Mouse (Mus musculus): Measurements from ENCODE around the gene Tagln. TPM values are rescaled to one million over a fixed set of nuclear protein-coding genes. Genes with fewer than 3 reads are reported as not detected.

Gene Tagln
- polyA plus RNA-seq (2015; fragmentation: Nextera tagmentation; extraction: Ambion mirVana): 5.0 and 5.6 TPM in 2 replicates

DNA sequence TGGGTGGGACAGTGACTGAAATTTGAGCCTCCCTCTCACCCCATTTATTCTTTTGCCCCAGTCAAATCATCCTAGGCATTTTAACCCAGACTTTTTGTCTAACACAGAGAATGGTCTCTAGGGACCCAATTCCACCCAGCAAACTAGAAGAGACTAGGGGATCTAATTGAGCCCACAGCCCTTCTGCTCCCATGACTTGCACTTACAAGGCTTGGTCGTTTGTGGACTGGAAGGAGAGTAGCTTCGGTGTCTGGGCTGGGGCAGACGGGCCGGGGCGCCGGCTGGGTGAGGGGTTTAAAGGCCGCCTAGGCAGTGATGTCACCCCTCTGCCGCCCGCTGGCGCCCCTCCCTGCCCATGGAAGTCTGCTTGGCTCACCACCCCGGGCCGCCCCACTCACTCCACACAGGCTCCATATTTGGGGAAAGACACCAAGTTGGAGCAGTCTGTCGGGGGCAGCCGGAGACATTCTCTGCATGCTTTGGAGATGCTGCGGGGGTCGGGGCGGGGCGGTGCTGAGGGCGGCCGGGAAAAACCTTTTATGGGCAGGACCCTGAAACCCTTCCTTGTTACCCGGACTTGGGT is at the start of gene Tagln:
TSS of gene Tagln (minus strand) at position 431 of the 583 bp plus-strand sequence.
- H3K27ac ChIP-seq (ENCODE audit: low read length): no peak within 1 kb of the TSS
- H3K9ac ChIP-seq (replicated peaks; ENCODE audit: low read depth, low read length): no peak within 1 kb of the TSS
- peak within 1 kb of the TSS; percentile 33 for H3K4me2 ChIP-seq (ENCODE audit: low read length)
- peaks cover 6% of the 10 kb centered on the region; the same call in 1 of the 2 replicates for H3K36me3 ChIP-seq (ENCODE audit: control insufficient read depth, insufficient read depth)
- H3K9me3 ChIP-seq (ENCODE audit: control insufficient read depth, low read length): no peaks in the 10 kb centered on the region
- no peak within 1 kb of the TSS for H3K4me3 ChIP-seq (replicated peaks; ENCODE audit: low read length)
- 0 out of 2 replicates have a peak, but pooled peaks cover 4% of the 10 kb centered on the region for H3K27me3 ChIP-seq (replicated peaks; ENCODE audit: control insufficient read depth, insufficient read depth, low read length)
- ATAC-seq: no peak
- WGBS: 7% methylated on average over 21 of the region's 21 CpGs
- H3K4me1 ChIP-seq (replicated peaks; ENCODE audit: control insufficient read depth, insufficient read depth, low read length): peaks cover 5% of the 10 kb centered on the region

DNA sequence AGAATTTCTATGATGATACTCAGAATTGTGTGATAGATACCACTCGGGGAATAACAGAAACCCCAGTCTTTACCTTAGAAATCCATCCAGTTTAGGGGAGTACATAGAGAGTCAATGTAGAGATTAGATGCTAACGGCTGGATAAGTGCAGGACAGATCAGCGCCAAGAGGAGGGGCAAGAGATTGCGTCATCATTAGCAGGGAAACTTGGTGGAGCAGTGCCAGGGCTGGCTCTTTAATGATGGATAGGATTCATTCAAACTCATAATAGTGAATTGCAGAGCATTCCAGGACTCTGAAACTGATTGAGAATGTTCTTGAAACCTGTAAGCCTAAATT is 49.3 kb upstream of the Tagln start:
- ATAC-seq: peak; percentile 74
- Histone ChIP-seq H3K4me1 (replicated peaks; ENCODE audit: control insufficient read depth, insufficient read depth, low read length) (peaks cover 28% of the 10 kb centered on the region), H3K4me3 (replicated peaks; ENCODE audit: low read length) (peak overlapping the region; percentile 68), H3K36me3 (ENCODE audit: control insufficient read depth, insufficient read depth) (no peaks in the 10 kb centered on the region), H3K27me3 (replicated peaks; ENCODE audit: control insufficient read depth, insufficient read depth, low read length) (no peaks in the 10 kb centered on the region), H3K27ac (ENCODE audit: low read length) (peak overlapping the region; percentile 93), H3K4me2 (ENCODE audit: low read length) (peak overlapping the region; percentile 81), H3K9ac (replicated peaks; ENCODE audit: low read depth, low read length) (peak overlapping the region; percentile 90), H3K9me3 (ENCODE audit: control insufficient read depth, low read length) (no peaks in the 10 kb centered on the region)
- under 1% methylated on average over 4 of the region's 4 CpGs for WGBS

DNA sequence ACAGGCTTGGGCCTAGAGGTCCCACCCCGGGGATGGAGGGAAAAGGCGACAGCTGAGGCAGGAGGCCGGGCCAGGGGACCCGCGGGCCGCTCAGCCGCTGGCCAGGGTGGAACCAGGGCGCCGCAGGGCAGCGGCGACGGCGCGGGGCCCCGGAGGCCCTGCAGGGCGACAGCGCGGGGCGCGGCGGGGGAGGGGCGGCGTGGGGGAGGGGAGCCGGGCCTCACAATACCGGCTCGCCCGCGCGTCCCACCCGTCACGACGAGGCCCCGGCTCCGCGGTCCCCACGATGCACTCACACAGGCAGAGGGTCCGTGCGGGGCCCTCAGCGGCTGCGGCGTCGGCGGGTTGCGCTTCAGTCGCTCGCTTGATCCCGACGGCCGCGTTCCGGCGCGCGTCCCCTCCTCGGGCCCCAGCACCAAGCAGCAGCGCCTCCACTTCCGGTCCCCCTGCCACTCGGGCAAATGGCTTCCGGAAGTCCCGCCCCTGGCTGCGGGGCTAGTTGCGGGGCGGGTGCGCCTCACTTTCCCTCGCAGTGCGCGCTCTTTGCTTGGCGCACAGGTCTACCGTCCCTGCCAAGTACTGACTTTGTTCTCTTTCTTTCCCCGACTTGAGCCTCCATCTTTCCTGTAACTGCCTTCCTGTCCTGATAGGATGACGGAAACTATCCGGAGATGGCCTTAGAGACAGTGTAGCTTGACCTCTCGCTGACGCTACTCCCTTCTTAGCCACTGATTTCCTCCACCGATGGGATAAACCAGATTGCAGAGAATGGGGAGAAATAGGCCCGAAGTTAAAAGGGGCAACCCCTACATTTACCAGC is 48.8 kb upstream of the Tagln start:
- Histone ChIP-seq H3K36me3 (ENCODE audit: control insufficient read depth, insufficient read depth) (no peaks in the 10 kb centered on the region), H3K4me2 (ENCODE audit: low read length) (peak overlapping the region; percentile 81), H3K9me3 (ENCODE audit: control insufficient read depth, low read length) (no peaks in the 10 kb centered on the region), H3K4me1 (replicated peaks; ENCODE audit: control insufficient read depth, insufficient read depth, low read length) (peaks cover 32% of the 10 kb centered on the region), H3K4me3 (replicated peaks; ENCODE audit: low read length) (peak overlapping the region; percentile 68), H3K27me3 (replicated peaks; ENCODE audit: control insufficient read depth, insufficient read depth, low read length) (no peaks in the 10 kb centered on the region), H3K9ac (replicated peaks; ENCODE audit: low read depth, low read length) (peak overlapping the region; percentile 90), H3K27ac (ENCODE audit: low read length) (peak overlapping the region; percentile 93)
- ATAC-seq: peak; percentile 97
- under 1% methylated on average over 50 of the region's 76 CpGs for WGBS

- ATAC-seq: no peak; the same call in 1 of the 2 replicates
- under 1% methylated on average over 23 of the region's 23 CpGs for WGBS
- H3K4me1 ChIP-seq (replicated peaks; ENCODE audit: control insufficient read depth, insufficient read depth, low read length): peaks cover 32% of the 10 kb centered on the region
These were observed 48.0 kb upstream of the Tagln start for GRCm38 (mm10) chr9:45983676-45984408.

GRCm38 (mm10) chr9:45981331-45981730 is 45.5 kb upstream of the Tagln start:
- Histone ChIP-seq H3K36me3 (ENCODE audit: control insufficient read depth, insufficient read depth) (no peaks in the 10 kb centered on the region), H3K4me3 (replicated peaks; ENCODE audit: low read length) (no peak overlapping the region), H3K9ac (replicated peaks; ENCODE audit: low read depth, low read length) (no peak overlapping the region), H3K9me3 (ENCODE audit: control insufficient read depth, low read length) (no peaks in the 10 kb centered on the region), H3K27ac (ENCODE audit: low read length) (no peak overlapping the region), H3K4me2 (ENCODE audit: low read length) (no peak overlapping the region), H3K4me1 (replicated peaks; ENCODE audit: control insufficient read depth, insufficient read depth, low read length) (peaks cover 32% of the 10 kb centered on the region), H3K27me3 (replicated peaks; ENCODE audit: control insufficient read depth, insufficient read depth, low read length) (no peaks in the 10 kb centered on the region)
- ATAC-seq: no peak

More at GRCm38 (mm10) chr9:45983676-45984408, 48.0 kb upstream of the Tagln start:
- Histone ChIP-seq H3K27me3 (replicated peaks; ENCODE audit: control insufficient read depth, insufficient read depth, low read length) (no peaks in the 10 kb centered on the region), H3K9me3 (ENCODE audit: control insufficient read depth, low read length) (no peaks in the 10 kb centered on the region), H3K27ac (ENCODE audit: low read length) (peak overlapping the region; percentile 93), H3K4me3 (replicated peaks; ENCODE audit: low read length) (peak overlapping the region; percentile 68), H3K36me3 (ENCODE audit: control insufficient read depth, insufficient read depth) (no peaks in the 10 kb centered on the region), H3K9ac (replicated peaks; ENCODE audit: low read depth, low read length) (peak overlapping the region; percentile 90), H3K4me2 (ENCODE audit: low read length) (peak overlapping the region; percentile 71)

DNA sequence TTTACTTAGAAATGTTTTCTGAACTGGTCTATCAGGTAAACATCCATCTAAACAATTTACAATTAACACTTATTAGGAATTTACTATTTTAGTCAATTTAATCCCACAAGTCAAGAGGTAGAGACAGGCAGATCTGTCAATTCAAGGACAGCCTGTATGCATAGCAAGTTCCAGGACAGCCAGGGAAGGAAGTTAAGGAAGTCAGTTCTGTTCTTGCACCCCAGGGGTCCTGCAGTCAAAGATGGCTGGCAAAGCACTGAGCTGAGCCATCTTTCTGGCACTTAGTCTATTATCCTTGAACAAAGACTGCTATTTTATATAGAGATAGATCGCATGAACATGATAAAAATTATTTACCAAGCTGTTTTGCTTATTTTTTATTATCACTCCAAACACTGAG is 44.8 kb upstream of the Tagln start:
- no peak for ATAC-seq
- Histone ChIP-seq H3K4me2 (ENCODE audit: low read length) (no peak overlapping the region), H3K9ac (replicated peaks; ENCODE audit: low read depth, low read length) (no peak overlapping the region), H3K9me3 (ENCODE audit: control insufficient read depth, low read length) (no peaks in the 10 kb centered on the region), H3K36me3 (ENCODE audit: control insufficient read depth, insufficient read depth) (no peaks in the 10 kb centered on the region), H3K4me3 (replicated peaks; ENCODE audit: low read length) (no peak overlapping the region), H3K27ac (ENCODE audit: low read length) (no peak overlapping the region), H3K4me1 (replicated peaks; ENCODE audit: control insufficient read depth, insufficient read depth, low read length) (peaks cover 32% of the 10 kb centered on the region), H3K27me3 (replicated peaks; ENCODE audit: control insufficient read depth, insufficient read depth, low read length) (no peaks in the 10 kb centered on the region)
- WGBS: 90% methylated on average over 1 of the region's 1 CpGs

GRCm38 (mm10) chr9:45979778-45980177 is 43.9 kb upstream of the Tagln start:
- Histone ChIP-seq H3K9ac (replicated peaks; ENCODE audit: low read depth, low read length) (no peak overlapping the region), H3K4me3 (replicated peaks; ENCODE audit: low read length) (no peak overlapping the region), H3K4me1 (replicated peaks; ENCODE audit: control insufficient read depth, insufficient read depth, low read length) (peaks cover 29% of the 10 kb centered on the region), H3K27ac (ENCODE audit: low read length) (no peak overlapping the region), H3K4me2 (ENCODE audit: low read length) (no peak overlapping the region), H3K27me3 (replicated peaks; ENCODE audit: control insufficient read depth, insufficient read depth, low read length) (no peaks in the 10 kb centered on the region), H3K36me3 (ENCODE audit: control insufficient read depth, insufficient read depth) (no peaks in the 10 kb centered on the region), H3K9me3 (ENCODE audit: control insufficient read depth, low read length) (no peaks in the 10 kb centered on the region)
- no peak for ATAC-seq
- 97% methylated on average over 2 of the region's 2 CpGs for WGBS

- no peak overlapping the region for H3K27ac ChIP-seq (ENCODE audit: low read length)
- 77% methylated on average over 2 of the region's 2 CpGs for WGBS
- no peak overlapping the region for H3K9ac ChIP-seq (replicated peaks; ENCODE audit: low read depth, low read length)
- H3K4me2 ChIP-seq (ENCODE audit: low read length): no peak overlapping the region
- no peak overlapping the region for H3K4me3 ChIP-seq (replicated peaks; ENCODE audit: low read length)
- H3K4me1 ChIP-seq (replicated peaks; ENCODE audit: control insufficient read depth, insufficient read depth, low read length): peaks cover 12% of the 10 kb centered on the region
- ATAC-seq: no peak
- H3K9me3 ChIP-seq (ENCODE audit: control insufficient read depth, low read length): no peaks in the 10 kb centered on the region
- H3K36me3 ChIP-seq (ENCODE audit: control insufficient read depth, insufficient read depth): peaks cover 11% of the 10 kb centered on the region
- H3K27me3 ChIP-seq (replicated peaks; ENCODE audit: control insufficient read depth, insufficient read depth, low read length): no peaks in the 10 kb centered on the region
These were observed 41.0 kb upstream of the Tagln start for GRCm38 (mm10) chr9:45976884-45977283.

GRCm38 (mm10) chr9:45963577-45963976 is 27.7 kb upstream of the Tagln start:
- 96% methylated on average over 6 of the region's 6 CpGs for WGBS
- Histone ChIP-seq H3K4me1 (replicated peaks; ENCODE audit: control insufficient read depth, insufficient read depth, low read length) (no peaks in the 10 kb centered on the region), H3K4me3 (replicated peaks; ENCODE audit: low read length) (no peak overlapping the region), H3K27ac (ENCODE audit: low read length) (no peak overlapping the region), H3K4me2 (ENCODE audit: low read length) (no peak overlapping the region), H3K36me3 (ENCODE audit: control insufficient read depth, insufficient read depth) (peaks cover 34% of the 10 kb centered on the region), H3K9ac (replicated peaks; ENCODE audit: low read depth, low read length) (no peak overlapping the region), H3K27me3 (replicated peaks; ENCODE audit: control insufficient read depth, insufficient read depth, low read length) (no peaks in the 10 kb centered on the region), H3K9me3 (ENCODE audit: control insufficient read depth, low read length) (no peaks in the 10 kb centered on the region)
- ATAC-seq: no peak

All from forebrain, embryonic 16.5 days (tissue).